Mouse (Mus musculus) embryonic fibroblast, embryonic 13.5 days (primary cell): ENCODE results near the gene A830018L16Rik.

ENCODE experiments used
- CTCF ChIP-seq: IDR thresholded peaks from 2 replicates; pipeline ENCODE4 v1.5.1; 2011; ENCODE audit warnings: mild to moderate bottlenecking, control low read depth, low read length, moderate library complexity, borderline replicate concordance; ENCODE audit not compliant: insufficient read depth
- POLR2A ChIP-seq: IDR thresholded peaks from 2 replicates; pipeline ENCODE4 v1.6.1; 2011; ENCODE audit warnings: low read depth, mild to moderate bottlenecking, control low read depth, low read length, moderate library complexity

- TF ChIP-seq POLR2A (no peak), CTCF (no peak)
Observed at GRCm38 (mm10) chr1:11795666-11796065, 381.8 kb downstream of the A830018L16Rik start.
